Mouse (Mus musculus) embryonic fibroblast, embryonic 13.5 days (primary cell): ENCODE results near the gene Bcap29.

Source experiments
- CTCF ChIP-seq: IDR thresholded peaks from 2 replicates; pipeline ENCODE4 v1.5.1; 2011; ENCODE audit warnings: mild to moderate bottlenecking, control low read depth, low read length, moderate library complexity, borderline replicate concordance; ENCODE audit not compliant: insufficient read depth
- POLR2A ChIP-seq: IDR thresholded peaks from 2 replicates; pipeline ENCODE4 v1.6.1; 2011; ENCODE audit warnings: low read depth, mild to moderate bottlenecking, control low read depth, low read length, moderate library complexity

DNA sequence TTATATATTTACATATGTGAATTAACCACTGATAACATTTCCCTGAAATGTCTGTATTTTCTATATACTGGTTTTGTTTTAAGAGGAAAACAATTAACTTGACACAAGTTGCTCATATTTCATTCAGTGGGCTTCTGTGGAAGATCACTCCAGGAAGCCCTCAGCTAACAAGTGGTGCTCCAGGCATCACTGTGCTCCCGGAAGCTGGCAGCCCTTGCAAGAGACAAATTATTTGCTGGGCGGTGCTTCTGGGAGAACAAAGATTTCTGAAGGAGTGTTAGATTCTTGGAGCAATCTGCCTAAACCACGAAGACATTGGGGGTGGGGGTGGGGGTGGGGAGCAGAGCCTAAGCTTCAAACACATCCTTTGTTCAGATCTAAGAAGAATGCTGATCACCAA is 42.4 kb downstream of the Bcap29 start:
- no peak for TF ChIP-seq CTCF
- no peak for TF ChIP-seq POLR2A
